Mouse (Mus musculus): Measurements from ENCODE around the gene Wdr49. TPM values are rescaled to one million over a fixed set of nuclear protein-coding genes. Genes with fewer than 3 reads are reported as not detected.

Wdr49 gene
- polyA plus RNA-seq (2012; ENCODE audit: insufficient read depth, insufficient read length, missing spikeins): not detected in 2 replicates

- Histone ChIP-seq H3K4me1 (ENCODE audit: control insufficient read depth, insufficient read depth, insufficient read length, low read length) (no peaks in the 10 kb centered on the region), H3K27ac (replicated peaks; ENCODE audit: low read depth, low read length) (no peak within 1 kb of the TSS), H3K4me3 (ENCODE audit: insufficient read depth, low read depth, low read length) (no peak within 1 kb of the TSS)
These were observed at the start of gene Wdr49 for GRCm38 (mm10) chr3:75482056-75482455. Wdr49 (minus strand) TSS chr3:75482156.

- Histone ChIP-seq H3K27ac (replicated peaks; ENCODE audit: low read depth, low read length) (no peak overlapping the region), H3K4me1 (ENCODE audit: control insufficient read depth, insufficient read depth, insufficient read length, low read length) (no peaks in the 10 kb centered on the region), H3K4me3 (ENCODE audit: insufficient read depth, low read depth, low read length) (no peak overlapping the region)
These were observed 49.1 kb upstream of the Wdr49 start for GRCm38 (mm10) chr3:75531074-75531473.

GRCm38 (mm10) chr3:75522527-75522926 lies 40.6 kb upstream of the Wdr49 start:
- H3K4me3 ChIP-seq (ENCODE audit: insufficient read depth, low read depth, low read length): no peak overlapping the region
- no peak overlapping the region for H3K27ac ChIP-seq (replicated peaks; ENCODE audit: low read depth, low read length)
- H3K4me1 ChIP-seq (ENCODE audit: control insufficient read depth, insufficient read depth, insufficient read length, low read length): no peaks in the 10 kb centered on the region

- Histone ChIP-seq H3K4me1 (ENCODE audit: control insufficient read depth, insufficient read depth, insufficient read length, low read length) (no peaks in the 10 kb centered on the region), H3K27ac (replicated peaks; ENCODE audit: low read depth, low read length) (no peak overlapping the region), H3K4me3 (ENCODE audit: insufficient read depth, low read depth, low read length) (no peak overlapping the region)
These were observed 39.4 kb upstream of the Wdr49 start for GRCm38 (mm10) chr3:75521314-75521713.

DNA sequence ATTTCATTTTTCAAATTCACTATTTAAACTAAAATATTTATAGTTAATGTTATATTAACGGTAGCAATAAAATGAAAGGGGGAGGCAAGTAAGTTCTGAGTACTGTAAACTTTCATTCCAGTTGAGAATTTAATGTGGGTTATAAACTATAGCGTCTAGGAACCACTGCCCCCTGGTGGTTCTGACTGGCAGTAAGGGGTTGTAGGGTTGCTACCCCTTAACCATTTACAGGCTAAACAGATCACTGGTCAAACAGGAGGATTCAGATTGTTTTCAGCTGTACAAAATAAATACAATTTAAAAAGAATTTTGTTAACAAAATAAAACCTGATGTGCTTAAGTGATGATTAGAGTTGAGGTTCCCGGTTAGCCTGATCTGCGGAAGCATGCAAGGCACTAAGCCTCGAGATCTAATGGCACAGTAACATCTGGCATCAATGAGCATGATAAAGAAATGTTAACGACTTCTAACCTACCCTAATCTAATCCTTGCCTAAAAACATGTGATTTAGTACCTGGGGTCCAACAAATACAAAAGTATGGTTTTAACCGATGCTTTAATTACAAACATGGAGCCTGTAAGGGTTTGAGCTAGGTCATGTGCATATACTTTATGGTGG lies 35.8 kb upstream of the Wdr49 start:
- Histone ChIP-seq H3K4me3 (ENCODE audit: insufficient read depth, low read depth, low read length) (no peak overlapping the region), H3K27ac (replicated peaks; ENCODE audit: low read depth, low read length) (no peak overlapping the region), H3K4me1 (ENCODE audit: control insufficient read depth, insufficient read depth, insufficient read length, low read length) (no peaks in the 10 kb centered on the region)

DNA sequence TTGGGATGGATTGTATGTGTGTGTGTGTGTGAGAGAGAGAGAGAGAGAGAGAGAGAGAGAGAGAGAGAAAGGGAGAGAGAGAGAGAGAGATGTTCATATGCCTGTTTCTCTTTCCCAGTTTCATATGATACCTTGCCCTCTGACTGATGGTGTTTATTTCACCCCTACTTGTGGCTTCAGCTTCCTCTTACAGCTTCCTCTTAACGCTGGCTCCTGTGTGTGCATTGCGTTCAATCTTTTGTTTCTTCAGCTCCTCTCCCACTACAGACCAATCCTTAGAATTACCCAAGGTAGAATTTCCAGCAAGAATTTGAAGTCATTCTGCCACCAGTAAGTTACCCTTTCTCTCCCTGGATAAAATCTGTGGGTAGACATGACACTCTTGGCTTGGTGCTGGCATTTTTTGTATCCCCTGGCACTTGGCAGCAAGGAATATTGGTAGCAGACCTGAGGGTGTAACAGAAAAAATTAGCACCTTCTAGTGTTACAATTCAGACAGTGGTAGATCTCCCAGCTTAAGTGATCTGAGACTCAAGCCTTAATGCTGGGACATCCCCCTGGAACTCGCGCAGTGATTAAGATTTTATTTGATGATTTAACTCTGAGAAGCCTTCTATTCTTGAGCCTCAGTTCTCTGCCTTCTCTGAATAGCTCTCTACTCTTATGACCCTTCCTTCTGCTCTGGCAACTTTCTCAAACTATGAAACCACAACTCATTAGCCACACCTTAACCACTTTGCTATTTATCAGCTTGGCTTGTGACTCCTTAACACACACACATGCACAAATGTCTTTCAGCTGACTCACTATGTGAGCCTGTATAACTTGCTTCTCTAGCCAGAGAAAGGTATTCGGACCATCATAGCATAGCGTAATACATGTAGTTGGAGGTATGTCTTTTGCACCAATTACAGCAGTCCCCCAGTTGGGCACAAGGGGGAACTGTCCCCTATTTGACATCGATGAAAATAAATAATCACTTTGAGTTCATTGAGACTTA lies 17.3 kb upstream of the Wdr49 start:
- no peaks in the 10 kb centered on the region for H3K4me1 ChIP-seq (ENCODE audit: control insufficient read depth, insufficient read depth, insufficient read length, low read length)
- no peak overlapping the region for H3K4me3 ChIP-seq (ENCODE audit: insufficient read depth, low read depth, low read length)
- H3K27ac ChIP-seq (replicated peaks; ENCODE audit: low read depth, low read length): no peak overlapping the region

DNA sequence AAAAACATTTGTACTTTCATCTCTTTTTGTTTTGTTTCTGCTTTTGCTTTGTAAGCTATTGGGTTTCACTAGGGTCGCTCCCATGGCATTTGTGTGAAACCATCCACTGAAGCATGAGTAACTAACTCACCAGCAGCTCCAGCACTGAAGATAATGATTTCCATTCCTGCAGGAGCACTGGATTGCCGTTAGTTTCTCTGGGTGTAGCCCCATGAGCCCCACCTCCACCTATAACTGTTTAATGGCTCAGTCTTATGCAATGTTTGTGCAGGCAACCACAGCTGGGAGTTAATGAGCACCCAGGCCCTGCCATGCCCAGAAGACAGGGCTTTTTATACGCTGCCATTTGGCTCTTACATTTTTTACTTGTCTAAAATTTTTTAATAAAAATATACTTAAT lies 11.0 kb upstream of the Wdr49 start:
- Histone ChIP-seq H3K4me1 (ENCODE audit: control insufficient read depth, insufficient read depth, insufficient read length, low read length) (no peaks in the 10 kb centered on the region), H3K4me3 (ENCODE audit: insufficient read depth, low read depth, low read length) (no peak overlapping the region), H3K27ac (replicated peaks; ENCODE audit: low read depth, low read length) (no peak overlapping the region)

- Histone ChIP-seq H3K27ac (replicated peaks; ENCODE audit: low read depth, low read length) (no peak overlapping the region), H3K4me1 (ENCODE audit: control insufficient read depth, insufficient read depth, insufficient read length, low read length) (no peaks in the 10 kb centered on the region), H3K4me3 (ENCODE audit: insufficient read depth, low read depth, low read length) (no peak overlapping the region)
These were observed 6.8 kb downstream of the Wdr49 start for GRCm38 (mm10) chr3:75475106-75475505.

GRCm38 (mm10) chr3:75474657-75475056 lies 7.3 kb downstream of the Wdr49 start:
- no peaks in the 10 kb centered on the region for H3K4me1 ChIP-seq (ENCODE audit: control insufficient read depth, insufficient read depth, insufficient read length, low read length)
- no peak overlapping the region for H3K27ac ChIP-seq (replicated peaks; ENCODE audit: low read depth, low read length)

DNA sequence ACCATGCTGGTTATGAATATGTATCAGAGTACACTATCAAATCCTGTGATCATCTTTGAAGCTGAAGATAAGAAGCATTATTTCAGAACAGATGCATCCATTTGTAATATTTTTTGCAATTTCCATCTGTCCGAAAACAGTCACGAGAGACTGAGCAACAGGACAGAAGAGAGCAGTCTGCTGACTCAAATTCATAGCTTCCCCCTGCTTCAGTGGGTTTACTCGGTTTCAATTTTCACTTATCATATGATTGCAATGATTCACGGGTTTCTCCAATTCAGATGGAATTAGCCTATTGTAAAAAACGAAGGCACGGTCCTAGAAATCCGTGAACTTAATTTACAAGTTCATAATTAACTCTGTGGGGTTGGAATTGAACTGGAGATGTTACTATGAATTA lies 13.8 kb downstream of the Wdr49 start:
- Histone ChIP-seq H3K4me1 (ENCODE audit: control insufficient read depth, insufficient read depth, insufficient read length, low read length) (no peaks in the 10 kb centered on the region), H3K27ac (replicated peaks; ENCODE audit: low read depth, low read length) (no peak overlapping the region), H3K4me3 (ENCODE audit: insufficient read depth, low read depth, low read length) (no peak overlapping the region)

More at GRCm38 (mm10) chr3:75474657-75475056, 7.3 kb downstream of the Wdr49 start:
- no peak overlapping the region for H3K4me3 ChIP-seq (ENCODE audit: insufficient read depth, low read depth, low read length)

DNA sequence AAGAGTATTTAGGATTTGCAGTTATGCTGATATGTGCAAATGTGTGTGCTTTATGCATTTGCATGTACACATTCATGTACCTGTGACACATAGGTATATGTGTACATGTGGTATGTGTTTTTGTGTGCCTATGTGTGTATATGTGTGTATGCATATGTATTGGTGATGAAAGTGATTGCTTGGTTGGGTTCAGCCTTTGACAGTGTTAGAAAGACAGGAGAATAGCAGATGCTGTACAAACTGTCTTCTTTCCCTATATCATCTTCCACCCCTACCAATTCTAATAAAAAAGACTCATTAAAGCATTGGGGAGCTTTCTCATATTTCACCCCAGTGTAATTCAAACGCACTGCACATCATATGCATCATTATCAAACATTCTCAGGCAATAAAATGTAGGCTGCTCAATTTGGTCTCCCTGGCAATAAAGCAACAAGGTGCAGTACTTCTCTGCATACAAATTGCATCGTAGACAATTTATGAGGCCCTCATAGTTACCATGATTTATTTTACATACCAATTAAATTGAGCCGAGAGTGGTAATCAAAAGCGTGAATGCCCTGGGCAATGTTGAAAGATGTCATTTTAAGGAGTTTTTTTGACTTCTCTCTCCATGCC lies 51.3 kb downstream of the Wdr49 start:
- no peak overlapping the region for H3K4me3 ChIP-seq (ENCODE audit: insufficient read depth, low read depth, low read length)
- H3K4me1 ChIP-seq (ENCODE audit: control insufficient read depth, insufficient read depth, insufficient read length, low read length): no peaks in the 10 kb centered on the region
- no peak overlapping the region for H3K27ac ChIP-seq (replicated peaks; ENCODE audit: low read depth, low read length)

DNA sequence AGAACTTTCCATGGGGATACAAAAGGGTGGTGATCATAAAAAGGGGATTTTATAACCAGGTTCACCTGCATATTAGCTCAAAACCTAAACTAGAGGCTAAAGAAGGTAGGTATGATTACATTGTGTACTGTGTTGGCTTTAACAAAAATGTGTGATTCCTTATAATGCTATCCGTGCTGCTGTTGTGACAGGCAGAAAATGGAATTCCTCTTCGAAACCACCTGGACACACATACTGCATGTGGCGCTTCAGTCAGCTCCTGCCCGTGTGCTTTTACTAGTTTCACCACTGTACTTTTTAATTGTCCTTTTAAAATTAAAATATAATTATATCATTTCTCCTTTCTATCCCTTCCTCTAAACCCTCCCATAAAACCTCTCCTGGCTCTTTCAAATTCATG lies 86.0 kb downstream of the Wdr49 start:
- no peaks in the 10 kb centered on the region for H3K4me1 ChIP-seq (ENCODE audit: control insufficient read depth, insufficient read depth, insufficient read length, low read length)
- no peak overlapping the region for H3K27ac ChIP-seq (replicated peaks; ENCODE audit: low read depth, low read length)
- H3K4me3 ChIP-seq (ENCODE audit: insufficient read depth, low read depth, low read length): no peak overlapping the region

DNA sequence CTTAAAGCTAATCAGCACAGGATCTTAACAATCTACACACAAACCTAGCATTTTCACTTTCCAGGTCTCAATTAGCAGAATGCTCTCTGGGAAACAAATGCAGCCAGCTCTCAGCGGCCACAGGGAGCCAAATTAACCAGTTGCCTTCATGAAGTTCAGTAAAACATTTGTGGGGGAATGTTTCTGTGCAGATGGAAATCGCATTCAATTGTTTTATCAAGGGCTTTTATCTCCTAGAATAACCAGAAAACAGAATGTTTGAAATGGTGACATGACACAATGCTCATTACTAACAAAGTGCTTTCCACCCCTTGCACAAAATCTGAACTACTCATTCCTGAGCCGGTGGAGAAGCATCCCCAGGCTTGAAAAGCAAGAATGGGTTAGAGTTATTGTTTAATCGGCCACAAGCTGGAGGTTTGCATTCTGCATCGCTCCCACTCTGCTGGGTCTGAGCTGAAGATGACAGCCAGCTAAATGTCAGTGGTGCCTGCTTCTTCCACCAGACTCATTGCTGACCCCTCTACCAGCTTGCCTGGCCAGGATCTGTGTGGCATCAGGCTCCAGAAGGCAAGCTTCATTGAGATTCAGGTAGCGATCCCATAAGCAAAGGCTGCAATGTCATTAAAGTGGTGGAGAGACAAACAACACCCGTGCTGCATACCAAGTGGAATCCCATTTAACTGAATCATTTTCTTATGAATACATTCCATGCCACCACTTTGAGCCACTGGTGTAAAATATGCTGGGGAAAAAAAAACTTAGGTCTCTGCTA lies 86.6 kb downstream of the Wdr49 start:
- Histone ChIP-seq H3K4me3 (ENCODE audit: insufficient read depth, low read depth, low read length) (no peak overlapping the region), H3K27ac (replicated peaks; ENCODE audit: low read depth, low read length) (no peak overlapping the region), H3K4me1 (ENCODE audit: control insufficient read depth, insufficient read depth, insufficient read length, low read length) (no peaks in the 10 kb centered on the region)

- no peak overlapping the region for H3K4me3 ChIP-seq (ENCODE audit: insufficient read depth, low read depth, low read length)
- H3K4me1 ChIP-seq (ENCODE audit: control insufficient read depth, insufficient read depth, insufficient read length, low read length): no peaks in the 10 kb centered on the region
- H3K27ac ChIP-seq (replicated peaks; ENCODE audit: low read depth, low read length): no peak overlapping the region
These were observed 87.5 kb downstream of the Wdr49 start for GRCm38 (mm10) chr3:75394487-75394886.

- Histone ChIP-seq H3K4me1 (ENCODE audit: control insufficient read depth, insufficient read depth, insufficient read length, low read length) (no peaks in the 10 kb centered on the region), H3K27ac (replicated peaks; ENCODE audit: low read depth, low read length) (no peak overlapping the region), H3K4me3 (ENCODE audit: insufficient read depth, low read depth, low read length) (no peak overlapping the region)
These were observed 100.2 kb downstream of the Wdr49 start for GRCm38 (mm10) chr3:75381776-75382175.
